Mouse (Mus musculus) ES-E14 (cell line): ENCODE data around the gene Dlst. TPM values are rescaled to one million over a fixed set of nuclear protein-coding genes. Genes with fewer than 3 reads are reported as not detected.

Experiments used
- DNase-seq: peaks from one replicate; pipeline ENCODE4 v3.0.0-alpha.2; 2013; ENCODE audit warnings: low read depth, low spot score
- H3K27ac ChIP-seq: 2 replicates; pipeline ENCODE4 v1.5.1; 2012; ENCODE audit warnings: low read depth, mild to moderate bottlenecking, low read length, moderate library complexity, mixed read lengths; ENCODE audit not compliant: poor library complexity, insufficient read depth, severe bottlenecking
- H3K36me3 ChIP-seq: 2 replicates; pipeline ENCODE4 v1.6.1; 2012; ENCODE audit warnings: mild to moderate bottlenecking, low read length, moderate library complexity, mixed read lengths; ENCODE audit not compliant: control insufficient read depth, poor library complexity, insufficient read depth, severe bottlenecking
- H3K4me1 ChIP-seq, 2 experiments: fragments of 150-350 bp in 1 of 2; sonication (generic) in 1 of 2; 2 replicates each; pipeline ENCODE4 v1.6.1; 2012; ENCODE audit warnings: low read length in 2 of 2, mild to moderate bottlenecking in 1 of 2, mixed read lengths in 1 of 2; ENCODE audit not compliant: control insufficient read depth in 2 of 2, insufficient read depth in 2 of 2, poor library complexity in 1 of 2
- H3K4me3 ChIP-seq, 2 experiments: fragments of 150-350 bp in 1 of 2; sonication (generic) in 1 of 2; 2 replicates each; pipeline ENCODE4 v1.5.1; 2012; ENCODE audit warnings: low read length in 2 of 2, low read depth in 1 of 2, mild to moderate bottlenecking in 1 of 2, mixed read lengths in 1 of 2; ENCODE audit not compliant: insufficient read depth in 1 of 2, poor library complexity in 1 of 2, severe bottlenecking in 1 of 2
- H3K9ac ChIP-seq: 2 replicates; pipeline ENCODE4 v1.6.1; 2012; ENCODE audit warnings: low read depth, mild to moderate bottlenecking, low read length, mixed read lengths; ENCODE audit not compliant: poor library complexity, insufficient read depth, severe bottlenecking
- H3K9me3 ChIP-seq: fragments of 150-350 bp; sonication (generic); 2 replicates; pipeline ENCODE4 v1.6.1; 2012; ENCODE audit warnings: low read depth, mild to moderate bottlenecking, low read length; ENCODE audit not compliant: control insufficient read depth, insufficient read depth
- CHD2 ChIP-seq: IDR thresholded peaks from 2 replicates; pipeline ENCODE4 v1.6.1; 2014; ENCODE audit warnings: mild to moderate bottlenecking, low read depth, low read length, inconsistent platforms
- HCFC1 ChIP-seq: IDR thresholded peaks from 2 replicates; pipeline ENCODE4 v1.6.1; 2012; ENCODE audit warnings: low read length, inconsistent platforms, borderline replicate concordance; ENCODE audit not compliant: insufficient read depth
- MAFK ChIP-seq: IDR thresholded peaks from 2 replicates; pipeline ENCODE4 v1.6.1; 2014; ENCODE audit warnings: mild to moderate bottlenecking, low read depth, low read length, inconsistent platforms; ENCODE audit not compliant: insufficient read depth
- ZC3H11A ChIP-seq: IDR thresholded peaks from 2 replicates; pipeline ENCODE4 v1.6.1; 2012; ENCODE audit warnings: low read depth, mild to moderate bottlenecking, inconsistent platforms, low read length, borderline replicate concordance
- ZNF384 ChIP-seq: IDR thresholded peaks from 2 replicates; pipeline ENCODE4 v1.6.1; 2012; ENCODE audit warnings: low read depth, low read length, inconsistent platforms
- in situ Hi-C, 2 experiments: fragments of 600-800 bp; cut with MboI; formaldehyde crosslinking; loops; one replicate each; pipeline ENCODE4 v1.15.1; 2025; ENCODE audit warnings: low sequenced_read_pairs in 2 of 2, inconsistent platforms in 1 of 2; ENCODE audit not compliant: unreplicated experiment in 2 of 2
- total RNA-seq: library from RNA; depleted of rRNA; stranded (reverse); fragments of 300-350 nt; gene quantifications from 2 replicates; pipeline ENCODE4 v1.2.3, GENCODE M21; 2012

The Dlst gene
- total RNA-seq, 1 experiment = 98.8 TPM

DNA sequence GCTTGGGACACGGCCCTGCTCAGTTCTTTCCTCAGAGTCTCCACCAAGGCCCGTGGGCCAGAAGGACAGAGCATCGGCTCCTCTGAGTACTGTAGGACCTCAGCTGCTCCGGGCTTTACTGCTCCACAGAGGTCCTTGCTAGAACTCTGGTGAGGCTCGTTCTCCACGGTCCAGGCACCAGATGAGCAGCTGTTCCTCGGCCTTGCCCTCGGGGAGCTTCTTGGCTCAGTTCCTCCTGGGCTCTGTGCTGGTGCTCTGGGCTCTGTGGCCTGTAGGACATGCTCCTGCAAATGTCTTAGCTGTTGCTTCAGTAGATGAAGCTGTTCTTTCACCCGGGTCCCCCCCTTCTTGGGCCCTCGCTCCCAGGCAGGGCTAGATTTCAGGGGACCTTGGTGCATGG is 15.9 kb upstream of the Dlst start:
- TF ChIP-seq HCFC1 (no peak), MAFK (no peak), ZNF384 (no peak), CHD2 (no peak), ZC3H11A (no peak)
- Histone ChIP-seq H3K36me3 (no peaks in the 10 kb centered on the region), H3K4me3 (no peak overlapping the region), H3K9me3 (no peaks in the 10 kb centered on the region), H3K4me1 (peaks cover 0 to 7% of the 10 kb centered on the region in 2 experiments; a peak in 1 of 4 replicates), H3K27ac (no peak overlapping the region), H3K9ac (no peak overlapping the region)
- DNase-seq = no peak
- in situ Hi-C loops = no loop called here

DNA sequence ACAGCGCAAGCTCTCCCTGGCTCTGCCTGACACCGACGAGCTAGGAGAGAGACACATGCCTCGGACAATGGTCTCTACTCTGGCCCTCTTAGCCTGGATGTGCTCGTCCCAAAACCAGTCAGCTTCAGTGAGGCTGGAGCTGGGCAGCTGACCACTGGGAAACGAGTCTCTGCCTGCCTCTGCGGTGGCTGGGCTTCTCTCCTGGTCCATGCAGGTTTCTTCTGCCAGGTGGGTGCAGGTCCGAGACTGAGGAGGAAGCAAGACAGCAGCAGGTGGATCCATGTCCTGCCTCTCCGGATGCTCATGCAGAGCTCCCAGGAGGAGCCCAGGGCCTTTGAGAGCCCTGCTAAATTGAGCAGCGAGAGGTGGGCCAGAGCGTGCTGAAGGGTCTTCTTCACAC is 15.5 kb upstream of the Dlst start:
- Histone ChIP-seq H3K4me1 (peaks cover 0 to 7% of the 10 kb centered on the region in 2 experiments; a peak in 1 of 4 replicates), H3K27ac (no peak overlapping the region), H3K9ac (no peak overlapping the region), H3K4me3 (no peak overlapping the region), H3K36me3 (no peaks in the 10 kb centered on the region), H3K9me3 (no peaks in the 10 kb centered on the region)
- no peak for TF ChIP-seq HCFC1
- in situ Hi-C loops = no loop called here
- no peak for DNase-seq

DNA sequence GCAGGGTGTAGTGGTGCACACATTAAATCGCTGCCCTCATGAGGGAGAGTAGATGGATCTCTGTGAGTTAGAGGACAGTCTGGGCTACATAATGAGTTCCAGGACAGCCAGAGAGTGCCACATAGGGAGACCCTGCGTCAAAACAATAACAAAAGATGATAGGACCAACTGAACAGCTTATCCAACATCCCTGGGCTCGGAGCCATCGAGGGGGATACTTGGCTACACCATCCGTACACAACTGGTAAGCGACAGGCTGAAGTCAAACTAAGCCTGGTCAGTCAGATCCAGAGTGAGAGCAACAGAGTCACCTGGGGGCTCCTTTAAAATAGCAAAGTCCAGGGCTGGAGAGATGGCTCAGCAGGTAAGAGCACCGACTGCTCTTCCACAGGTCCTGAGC is 14.8 kb upstream of the Dlst start:
- Histone ChIP-seq H3K4me3 (no peak overlapping the region), H3K9ac (no peak overlapping the region), H3K4me1 (peaks cover 0 to 7% of the 10 kb centered on the region in 2 experiments; a peak in 1 of 4 replicates), H3K27ac (no peak overlapping the region), H3K9me3 (no peaks in the 10 kb centered on the region), H3K36me3 (no peaks in the 10 kb centered on the region)
- DNase-seq = no peak
- in situ Hi-C loops = no loop called here
- no peak for TF ChIP-seq MAFK
- no peak for TF ChIP-seq ZNF384
- TF ChIP-seq ZC3H11A = no peak
- no peak for TF ChIP-seq HCFC1
- TF ChIP-seq CHD2 = no peak

DNA sequence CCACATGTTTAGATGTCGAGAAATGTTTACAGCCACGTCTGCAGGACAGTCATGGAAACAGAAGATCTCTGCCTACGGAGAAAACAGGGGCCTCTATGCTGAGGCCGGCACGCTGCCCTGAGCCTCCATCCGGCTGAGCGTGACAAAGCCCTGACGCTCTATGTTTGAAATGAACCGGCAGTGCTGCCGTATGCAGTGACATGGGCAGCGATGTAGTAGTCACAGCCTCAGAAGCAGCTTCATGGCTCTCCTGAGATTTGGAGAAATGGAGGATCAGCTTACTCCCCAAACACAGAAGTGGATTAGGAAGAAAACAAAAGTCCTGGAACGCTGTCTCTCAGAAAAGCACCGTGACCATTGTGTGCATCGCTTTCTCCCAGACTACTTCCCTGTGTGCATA is 9.6 kb upstream of the Dlst start:
- DNase-seq = no peak
- Histone ChIP-seq H3K36me3 (no peaks in the 10 kb centered on the region), H3K9ac (no peak overlapping the region), H3K27ac (no peak overlapping the region), H3K4me1 (peaks cover 0 to 3% of the 10 kb centered on the region in 2 experiments; a peak in 1 of 4 replicates), H3K9me3 (no peaks in the 10 kb centered on the region), H3K4me3 (no peak overlapping the region)
- no peak for TF ChIP-seq CHD2
- no peak for TF ChIP-seq HCFC1
- TF ChIP-seq ZNF384 = no peak
- TF ChIP-seq MAFK = no peak
- TF ChIP-seq ZC3H11A = no peak
- in situ Hi-C loops = no loop called here

DNA sequence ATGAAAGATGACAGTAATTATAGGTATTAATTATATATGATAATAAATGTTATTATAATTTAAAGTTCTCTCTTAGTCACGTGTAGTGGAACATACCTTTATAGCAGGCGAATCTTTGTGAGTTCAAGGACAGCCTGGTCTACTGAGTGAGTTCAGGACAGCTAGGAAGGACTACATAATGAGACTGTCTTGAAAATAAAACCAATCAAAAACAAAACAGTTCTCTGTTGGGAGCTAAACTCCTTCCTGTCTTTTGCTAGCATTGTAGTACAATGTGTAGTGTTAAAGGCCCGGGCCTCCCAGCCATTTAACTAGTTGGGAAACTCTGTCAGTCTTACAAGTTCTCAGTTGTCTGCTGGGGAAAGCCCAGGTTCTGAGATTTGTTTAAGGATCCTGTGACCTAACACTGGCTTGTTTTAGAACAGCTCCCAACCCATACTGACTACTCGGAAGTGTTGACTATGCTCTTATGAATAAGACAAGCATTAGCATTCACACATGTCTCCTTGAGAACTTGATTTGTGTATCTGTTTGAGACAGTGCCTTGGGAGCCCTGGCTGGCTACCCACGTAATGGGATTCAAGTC is 9.0 kb upstream of the Dlst start:
- no peaks in the 10 kb centered on the region for H3K36me3 ChIP-seq
- in situ Hi-C loops = no loop called here
- no peak for DNase-seq

More for the DNA sequence above, 9.0 kb upstream of the Dlst start:
- no peak overlapping the region for H3K27ac ChIP-seq
- TF ChIP-seq ZNF384 (no peak), CHD2 (no peak), MAFK (no peak), ZC3H11A (no peak), HCFC1 (no peak)
- H3K9me3 ChIP-seq = no peaks in the 10 kb centered on the region
- no peak overlapping the region for H3K4me3 ChIP-seq
- H3K4me1 ChIP-seq = peaks cover 0 to 4% of the 10 kb centered on the region in 2 experiments; a peak in 1 of 4 replicates
- no peak overlapping the region for H3K9ac ChIP-seq
